ENCODE assay signal across 14 mouse cellular contexts in the genomic region with DNA sequence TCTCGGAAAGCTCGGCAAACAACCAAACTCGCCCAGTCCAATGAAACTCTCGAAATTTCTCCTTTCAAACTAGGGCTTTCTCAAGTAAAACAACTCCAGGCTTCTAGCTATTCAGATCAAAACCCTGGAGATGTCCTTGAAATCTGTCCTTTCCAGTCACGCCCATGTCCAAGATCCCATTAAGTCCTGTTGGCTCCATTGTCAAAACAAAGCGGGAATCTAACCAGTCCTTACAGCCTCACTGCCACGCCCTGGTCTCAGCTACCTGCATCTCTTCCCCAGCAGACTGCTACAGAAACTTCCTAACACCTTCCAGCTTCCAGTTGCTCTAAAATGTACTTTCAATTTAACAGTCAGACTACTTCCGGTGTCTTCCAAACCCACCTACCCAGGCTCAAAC.
DNase-seq lines count a peak whose midpoint lies in the region; ATAC-seq and TF ChIP-seq lines count a peak whose summit lies in the region.
"Had no signal": no experiment of that assay in that cellular context is flagged by ENCODE, and none has a peak within 500 bp of the region (broad histone marks: within the 10 kb centered on the region; RNA-seq: fewer than 3 reads in every experiment).

No protein-coding gene starts in this region.

- ATAC-seq in forebrain, embryonic 14.5 days: no peak
- ATAC-seq in hindbrain, postnatal 0 days: no peak

- DNase-seq in forebrain, embryonic 10.5 days (ENCODE audit: extremely low spot score, low spot score): no peak
- DNase-seq in forebrain, embryonic 14.5 days (ENCODE audit: low spot score): no peak
- no peak for DNase-seq in hindbrain, embryonic 10.5 days (ENCODE audit: low spot score)
- DNase-seq in hindbrain, postnatal 0 days (ENCODE audit: low spot score): no peak
- peak; percentile 0 for DNase-seq in thymus, postnatal 4 days
- no peak for DNase-seq in thymus, adult 18-20 months
- no peak for DNase-seq in yolk sac, embryonic 10.5 days (ENCODE audit: low spot score)
- no peak for DNase-seq in gastrocnemius, adult 2 months
- DNase-seq: cerebellum, adult 9-11 months; kidney, adult 2 months; liver had no signal

- H3K27ac ChIP-seq in forebrain, embryonic 10.5 days: peak overlapping the region; percentile 69
- H3K27ac ChIP-seq in forebrain, embryonic 14.5 days (ENCODE audit: low read depth, low read length): no peak overlapping the region
- H3K27ac ChIP-seq in hindbrain, embryonic 10.5 days: 0 out of 2 replicates have a peak overlapping the region, but pooled peaks have one; percentile 50
- H3K27ac ChIP-seq in hindbrain, postnatal 0 days: no peak overlapping the region
- no peak overlapping the region for H3K27ac ChIP-seq in gastrocnemius, adult 2 months
- H3K27ac ChIP-seq: forebrain, embryonic 12.5 days; layer of hippocampus, adult 2 months had no signal

- intact Hi-C loops in gastrocnemius, adult 2 months (cut with DNase I): no loop called here

- no peak overlapping the region for H3K4me3 ChIP-seq in forebrain, embryonic 10.5 days
- H3K4me3 ChIP-seq in forebrain, embryonic 14.5 days (ENCODE audit: low read depth, low read length): no peak overlapping the region
- no peak overlapping the region for H3K4me3 ChIP-seq in hindbrain, embryonic 10.5 days
- H3K4me3 ChIP-seq in hindbrain, postnatal 0 days (ENCODE audit: low read length): no peak overlapping the region
- H3K4me3 ChIP-seq in gastrocnemius, adult 2 months: no peak overlapping the region
- H3K4me3 ChIP-seq: forebrain, embryonic 12.5 days; layer of hippocampus, adult 2 months had no signal

- no peak overlapping the region for H3K4me2 ChIP-seq in forebrain, embryonic 14.5 days (ENCODE audit: low read length)
- H3K4me2 ChIP-seq in hindbrain, postnatal 0 days (ENCODE audit: low read depth, low read length): no peak overlapping the region
- H3K4me2 ChIP-seq: forebrain, embryonic 12.5 days had no signal

- 91% methylated on average over 8 of the region's 8 CpGs for WGBS in forebrain, embryonic 10.5 days
- WGBS in forebrain, embryonic 14.5 days: 92% methylated on average over 8 of the region's 8 CpGs
- WGBS in hindbrain, embryonic 10.5 days: 93% methylated on average over 8 of the region's 8 CpGs
- WGBS in hindbrain, postnatal 0 days: 90% methylated on average over 8 of the region's 8 CpGs

- H3K36me3 ChIP-seq in forebrain, embryonic 10.5 days (replicated peaks): 0 out of 2 replicates have a peak, but pooled peaks cover 3% of the 10 kb centered on the region
- H3K36me3 ChIP-seq in forebrain, embryonic 14.5 days (ENCODE audit: control insufficient read depth, insufficient read depth, low read length): no peaks in the 10 kb centered on the region
- no peaks in the 10 kb centered on the region for H3K36me3 ChIP-seq in hindbrain, embryonic 10.5 days
- H3K36me3 ChIP-seq in hindbrain, postnatal 0 days (ENCODE audit: insufficient read depth, low read length): no peaks in the 10 kb centered on the region
- H3K36me3 ChIP-seq: forebrain, embryonic 12.5 days had no signal

- peaks cover 7% of the 10 kb centered on the region; the same call in 1 of the 2 replicates for H3K27me3 ChIP-seq in forebrain, embryonic 10.5 days (ENCODE audit: poor library complexity, severe bottlenecking)
- H3K27me3 ChIP-seq in forebrain, embryonic 14.5 days (replicated peaks; ENCODE audit: control insufficient read depth, insufficient read depth, low read length): no peaks in the 10 kb centered on the region
- no peaks in the 10 kb centered on the region for H3K27me3 ChIP-seq in hindbrain, embryonic 10.5 days (ENCODE audit: insufficient read depth, poor library complexity, severe bottlenecking)
- no peaks in the 10 kb centered on the region for H3K27me3 ChIP-seq in hindbrain, postnatal 0 days (ENCODE audit: insufficient read depth, low read length)
- H3K27me3 ChIP-seq: CH12.LX had no signal

- no peak for TF ChIP-seq CTCF in hindbrain, postnatal 0 days (IDR thresholded peaks at IDR 0.05; ENCODE audit: low read depth)
- TF ChIP-seq CTCF in gastrocnemius, adult 2 months (IDR thresholded peaks at IDR 0.05): no peak

- H3K9ac ChIP-seq in forebrain, embryonic 14.5 days (ENCODE audit: low read length): no peak overlapping the region
- no peak overlapping the region for H3K9ac ChIP-seq in hindbrain, postnatal 0 days (replicated peaks; ENCODE audit: low read length)
- H3K9ac ChIP-seq: forebrain, embryonic 12.5 days had no signal

- peaks cover 69% of the 10 kb centered on the region for H3K4me1 ChIP-seq in forebrain, embryonic 10.5 days
- peaks cover 10% of the 10 kb centered on the region for H3K4me1 ChIP-seq in forebrain, embryonic 14.5 days (ENCODE audit: control insufficient read depth, insufficient read depth, low read length)
- peaks cover 34% of the 10 kb centered on the region for H3K4me1 ChIP-seq in hindbrain, embryonic 10.5 days (replicated peaks)
- H3K4me1 ChIP-seq in hindbrain, postnatal 0 days (ENCODE audit: insufficient read depth, low read length): 0 out of 2 replicates have a peak, but pooled peaks cover 2% of the 10 kb centered on the region

- H3K9me3 ChIP-seq in forebrain, embryonic 10.5 days: peaks cover 6% of the 10 kb centered on the region; the same call in 1 of the 2 replicates
- H3K9me3 ChIP-seq in forebrain, embryonic 14.5 days (replicated peaks; ENCODE audit: control insufficient read depth, low read length): no peaks in the 10 kb centered on the region
- H3K9me3 ChIP-seq in hindbrain, embryonic 10.5 days: peaks cover 5% of the 10 kb centered on the region; the same call in 1 of the 2 replicates
- no peaks in the 10 kb centered on the region for H3K9me3 ChIP-seq in hindbrain, postnatal 0 days (ENCODE audit: low read length)

Comparison
In these comparisons a context has a peak if more than half of its experiments do, and no peak if none do; other contexts are left out.
1. H3K27ac ChIP-seq: peak in forebrain, embryonic 10.5 days (single experiment) and hindbrain, embryonic 10.5 days (single experiment); none in forebrain, embryonic 14.5 days (single experiment), hindbrain, postnatal 0 days (single experiment) and gastrocnemius, adult 2 months (single experiment).